Mouse (Mus musculus) CH12.LX (cell line): ENCODE data around the gene Mtg1. TPM values are rescaled to one million over a fixed set of nuclear protein-coding genes. Genes with fewer than 3 reads are reported as not detected.

Source experiments
- DNase-seq: peaks from one replicate; pipeline ENCODE4 v3.0.0-alpha.2; 2013; ENCODE audit errors: extremely low read depth
- H3K27ac ChIP-seq: 2 replicates; pipeline ENCODE4 v1.5.1; 2012; ENCODE audit warnings: low read depth, mild to moderate bottlenecking, control low read depth, moderate library complexity; ENCODE audit not compliant: insufficient read depth
- H3K27me3 ChIP-seq: replicated peaks from 2 replicates; pipeline ENCODE3; 2012; ENCODE audit warnings: inconsistent platforms
- H3K36me3 ChIP-seq, 2 experiments: replicated peaks in 1 of 2; 2 replicates each; pipeline versions ENCODE3 to v1.6.1; 2012; ENCODE audit warnings: inconsistent platforms in 1 of 2, low read length in 1 of 2, mild to moderate bottlenecking in 1 of 2, mixed read lengths in 1 of 2, moderate library complexity in 1 of 2; ENCODE audit not compliant: control insufficient read depth in 1 of 2, insufficient read depth in 1 of 2
- H3K4me1 ChIP-seq, 2 experiments: 2 replicates each; pipeline ENCODE4 v1.6.1; 2012; ENCODE audit warnings: inconsistent platforms in 1 of 2, moderate library complexity in 1 of 2; ENCODE audit not compliant: insufficient read depth in 2 of 2, control insufficient read depth in 1 of 2
- H3K4me2 ChIP-seq: 2 replicates; pipeline ENCODE4 v1.6.1; 2012; ENCODE audit warnings: low read depth, mild to moderate bottlenecking, control low read depth; ENCODE audit not compliant: poor library complexity, insufficient read depth, severe bottlenecking
- H3K4me3 ChIP-seq, 3 experiments: fragments of 150-350 bp in 1 of 3; sonication (generic) in 1 of 3; replicated peaks in 1 of 3; 2 replicates each; pipeline versions ENCODE3 to v1.5.1; 2011 to 2012; ENCODE audit warnings: low read depth in 2 of 3, low read length in 2 of 3, mild to moderate bottlenecking in 2 of 3, moderate library complexity in 2 of 3, control low read depth in 1 of 3, improper control_type of control experiment in 1 of 3, inconsistent platforms in 1 of 3, mixed read lengths in 1 of 3; ENCODE audit not compliant: poor library complexity in 1 of 3
- H3K79me2 ChIP-seq: replicated peaks from 2 replicates; pipeline ENCODE4 v1.6.1; 2012; ENCODE audit warnings: mild to moderate bottlenecking, moderate library complexity; ENCODE audit not compliant: control insufficient read depth, poor library complexity, insufficient read depth, severe bottlenecking; ENCODE audit errors: extremely low read depth
- H3K9ac ChIP-seq: 2 replicates; pipeline ENCODE4 v1.6.1; 2012; ENCODE audit warnings: low read depth, mild to moderate bottlenecking, control low read depth, moderate library complexity; ENCODE audit not compliant: insufficient read depth
- H3K9me3 ChIP-seq: replicated peaks from 2 replicates; pipeline ENCODE3; 2012; ENCODE audit warnings: low read length, inconsistent platforms, mixed read lengths
- BHLHE40 ChIP-seq: IDR thresholded peaks from 2 replicates; pipeline ENCODE4 v1.6.1; 2011; ENCODE audit warnings: mild to moderate bottlenecking, low read depth, low read length, improper control_type of control experiment
- CHD1 ChIP-seq: IDR thresholded peaks from 2 replicates; pipeline ENCODE4 v1.6.1; 2012; ENCODE audit warnings: low read depth, low read length, improper control_type of control experiment, inconsistent platforms
- CHD2 ChIP-seq: IDR thresholded peaks from 2 replicates; pipeline ENCODE4 v1.6.1; 2011; ENCODE audit warnings: low read length, improper control_type of control experiment
- CTCF ChIP-seq, 2 experiments: IDR thresholded peaks in 1 of 2; conservative IDR thresholded peaks in 1 of 2; 2 replicates each; pipeline ENCODE4 v1.5.1; 2011 to 2012; ENCODE audit warnings: low read depth in 2 of 2, low read length in 2 of 2, improper control_type of control experiment in 1 of 2, inconsistent platforms in 1 of 2, mild to moderate bottlenecking in 1 of 2, moderate library complexity in 1 of 2
- E2F4 ChIP-seq: IDR thresholded peaks from 2 replicates; pipeline ENCODE4 v1.6.1; 2011; ENCODE audit warnings: low read depth, low read length, improper control_type of control experiment; ENCODE audit not compliant: insufficient replicate concordance
- EP300 ChIP-seq: IDR thresholded peaks from 2 replicates; pipeline ENCODE4 v1.6.1; 2011; ENCODE audit warnings: low read length, improper control_type of control experiment
- ETS1 ChIP-seq: conservative IDR thresholded peaks from 2 replicates; pipeline ENCODE4 v1.6.1; 2012; ENCODE audit warnings: low read depth, mild to moderate bottlenecking, inconsistent platforms, low read length, improper control_type of control experiment, moderate library complexity
- GABPA ChIP-seq: IDR thresholded peaks from 2 replicates; pipeline ENCODE4 v1.6.1; 2012; ENCODE audit warnings: low read depth, low read length, improper control_type of control experiment, inconsistent platforms; ENCODE audit not compliant: insufficient replicate concordance
- HCFC1 ChIP-seq: IDR thresholded peaks from 2 replicates; pipeline ENCODE4 v1.6.1; 2012; ENCODE audit warnings: low read depth, mild to moderate bottlenecking, inconsistent platforms, low read length, improper control_type of control experiment
- IRF4 ChIP-seq: IDR thresholded peaks from 2 replicates; pipeline ENCODE4 v1.6.1; 2014; ENCODE audit warnings: low read depth, mild to moderate bottlenecking, inconsistent platforms, low read length, improper control_type of control experiment
- JUN ChIP-seq: IDR thresholded peaks from 2 replicates; pipeline ENCODE4 v1.6.1; 2011; ENCODE audit warnings: low read depth, mild to moderate bottlenecking, low read length, improper control_type of control experiment, moderate library complexity; ENCODE audit not compliant: insufficient read depth
- JUND ChIP-seq: conservative IDR thresholded peaks from 2 replicates; pipeline ENCODE4 v1.6.1; 2011; ENCODE audit warnings: low read depth, low read length, improper control_type of control experiment
- KAT2A ChIP-seq: IDR thresholded peaks from 2 replicates; pipeline ENCODE4 v1.6.1; 2012; ENCODE audit warnings: low read length, improper control_type of control experiment, inconsistent platforms; ENCODE audit not compliant: insufficient replicate concordance
- MAFK ChIP-seq: IDR thresholded peaks from 2 replicates; pipeline ENCODE4 v1.6.1; 2011; ENCODE audit warnings: low read length, improper control_type of control experiment; ENCODE audit not compliant: insufficient replicate concordance
- MAX ChIP-seq: IDR thresholded peaks from 2 replicates; pipeline ENCODE4 v1.6.1; 2011; ENCODE audit warnings: low read length, improper control_type of control experiment
- MAZ ChIP-seq: IDR thresholded peaks from 2 replicates; pipeline ENCODE4 v1.6.1; 2012; ENCODE audit warnings: low read depth, mild to moderate bottlenecking, inconsistent platforms, low read length, improper control_type of control experiment, moderate library complexity
- MEF2A ChIP-seq: IDR thresholded peaks from 2 replicates; pipeline ENCODE4 v1.6.1; 2014; ENCODE audit warnings: low read depth, mild to moderate bottlenecking, inconsistent platforms, low read length, improper control_type of control experiment, borderline replicate concordance
- MXI1 ChIP-seq: IDR thresholded peaks from 2 replicates; pipeline ENCODE4 v1.6.1; 2011; ENCODE audit warnings: mild to moderate bottlenecking, low read depth, low read length, improper control_type of control experiment
- MYC ChIP-seq: IDR thresholded peaks from 2 replicates; pipeline ENCODE4 v1.6.1; 2011; ENCODE audit warnings: low read depth, mild to moderate bottlenecking, improper control_type of control experiment, low read length
- NELFE ChIP-seq: IDR thresholded peaks from 2 replicates; pipeline ENCODE4 v1.6.1; 2011; ENCODE audit warnings: low read depth, low read length, improper control_type of control experiment
- NRF1 ChIP-seq: IDR thresholded peaks from 2 replicates; pipeline ENCODE4 v1.6.1; 2014; ENCODE audit warnings: low read depth, mild to moderate bottlenecking, inconsistent platforms, low read length, improper control_type of control experiment, moderate library complexity
- PAX5 ChIP-seq: IDR thresholded peaks from 2 replicates; pipeline ENCODE4 v1.6.1; 2012; ENCODE audit warnings: low read length, inconsistent platforms, mixed read lengths
- POLR2A ChIP-seq: IDR thresholded peaks from 2 replicates; pipeline ENCODE4 v1.6.1; 2011; ENCODE audit warnings: low read depth, mild to moderate bottlenecking, improper control_type of control experiment, low read length
- POLR2AphosphoS2 ChIP-seq: IDR thresholded peaks from 2 replicates; pipeline ENCODE4 v1.6.1; 2011; ENCODE audit warnings: low read depth, low read length, improper control_type of control experiment
- RAD21 ChIP-seq: IDR thresholded peaks from 2 replicates; pipeline ENCODE4 v1.6.1; 2011; ENCODE audit warnings: low read depth, mild to moderate bottlenecking, low read length, improper control_type of control experiment, moderate library complexity
- RCOR1 ChIP-seq: conservative IDR thresholded peaks from 2 replicates; pipeline ENCODE4 v1.6.1; 2012; ENCODE audit warnings: low read depth, mild to moderate bottlenecking, inconsistent platforms, low read length, improper control_type of control experiment
- SIN3A ChIP-seq: IDR thresholded peaks from 2 replicates; pipeline ENCODE4 v1.6.1; 2012; ENCODE audit warnings: low read length, improper control_type of control experiment, inconsistent platforms
- SMC3 ChIP-seq: IDR thresholded peaks from 2 replicates; pipeline ENCODE4 v1.6.1; 2011; ENCODE audit warnings: low read depth, low read length, improper control_type of control experiment
- TBP ChIP-seq: conservative IDR thresholded peaks from 2 replicates; pipeline ENCODE4 v1.6.1; 2011; ENCODE audit warnings: low read depth, low read length, improper control_type of control experiment
- TCF12 ChIP-seq: IDR thresholded peaks from 2 replicates; pipeline ENCODE4 v1.6.1; 2014; ENCODE audit warnings: low read depth, mild to moderate bottlenecking, inconsistent platforms, low read length, improper control_type of control experiment
- UBTF ChIP-seq: IDR thresholded peaks from 2 replicates; pipeline ENCODE4 v1.6.1; 2012; ENCODE audit warnings: low read depth, mild to moderate bottlenecking, inconsistent platforms, low read length, improper control_type of control experiment, moderate library complexity
- USF1 ChIP-seq: IDR thresholded peaks from 2 replicates; pipeline ENCODE4 v1.6.1; 2014; ENCODE audit warnings: low read depth, mild to moderate bottlenecking, inconsistent platforms, low read length, improper control_type of control experiment
- USF2 ChIP-seq: conservative IDR thresholded peaks from 2 replicates; pipeline ENCODE4 v1.6.1; 2011; ENCODE audit warnings: low read depth, low read length, improper control_type of control experiment
- ZC3H11A ChIP-seq: IDR thresholded peaks from 2 replicates; pipeline ENCODE4 v1.6.1; 2012; ENCODE audit warnings: low read depth, mild to moderate bottlenecking, inconsistent platforms, low read length, improper control_type of control experiment
- ZKSCAN1 ChIP-seq: IDR thresholded peaks from 2 replicates; pipeline ENCODE4 v1.6.1; 2012; ENCODE audit warnings: low read depth, inconsistent platforms, low read length, improper control_type of control experiment, borderline replicate concordance
- ZMIZ1 ChIP-seq: IDR thresholded peaks from 2 replicates; pipeline ENCODE4 v1.6.1; 2012; ENCODE audit warnings: low read depth, mild to moderate bottlenecking, inconsistent platforms, low read length, improper control_type of control experiment
- ZNF384 ChIP-seq: IDR thresholded peaks from 2 replicates; pipeline ENCODE4 v1.6.1; 2012; ENCODE audit warnings: low read depth, low read length, improper control_type of control experiment, inconsistent platforms
- dilution Hi-C: fragments of 300-500 bp; cut with MboI; formaldehyde crosslinking; loops from 2 replicates; pipeline ENCODE4 v1.14.3; 2020; ENCODE audit warnings: low sequenced_read_pairs; ENCODE audit not compliant: extremely low pct_unique_long_range_greater_than_20kb, extremely low pct_ligation_motif_present
- in situ Hi-C: fragments of 300-500 bp; cut with MboI; formaldehyde crosslinking; loops from 3 replicates; pipeline ENCODE4 v1.14.3; 2019; ENCODE audit warnings: low sequenced_read_pairs, low pct_ligation_motif_present, low pct_unique_long_range_greater_than_20kb, mixed read lengths
- polyA plus RNA-seq: library from polyadenylated mRNA; unstranded; fragments of >175 nt; gene quantifications from 2 replicates; pipeline ENCODE4 v1.2.1, GENCODE M21; 2012; ENCODE audit warnings: low read depth; ENCODE audit not compliant: insufficient read length
- total RNA-seq, 2 experiments: library from RNA; depleted of rRNA; stranded (reverse); fragments of 300-350 nt in 1 of 2; fragments of >200 nt in 1 of 2; gene quantifications; 2 replicates each; pipeline ENCODE4 v1.2.3; 2012 to 2014

Gene Mtg1
- total RNA-seq (2012; rRNA removed) (19.3 and 26.6 TPM in 2 replicates), total RNA-seq (2014; rRNA removed) (20.7 and 29.4 TPM in 2 replicates), polyA plus RNA-seq (39.6 and 39.8 TPM in 2 replicates)

- DNase-seq, result peak; percentile 95
- in situ Hi-C loops, result loop anchor here (5.0 to 10.0 kb wide), 3 partner anchors 40 to 223 kb away; partner anchors contain the start of gene Adam8
- Histone ChIP-seq H3K4me3 (peak within 1 kb of the TSS; percentile 55 to 98 (median 94)), H3K9me3 (no peaks in the 10 kb centered on the region), H3K27me3 (no peaks in the 10 kb centered on the region), H3K27ac (peak within 1 kb of the TSS; percentile 47), H3K79me2 (no peaks in the 10 kb centered on the region), H3K36me3 (peaks cover 12 to 55% of the 10 kb centered on the region in 2 experiments), H3K4me1 (peaks cover 0 to 22% of the 10 kb centered on the region in 2 experiments; a peak in 1 of 4 replicates), H3K4me2 (peak within 1 kb of the TSS; percentile 65), H3K9ac (peak within 1 kb of the TSS; percentile 93)
- dilution Hi-C loops, result no loop called here
- TF ChIP-seq ZKSCAN1 (no peak), ZMIZ1 (peak; percentile 80; the same call in 1 of the 2 replicates), EP300 (no peak), NELFE (peak; percentile 63), GABPA (peak; percentile 25; the same call in 1 of the 2 replicates), E2F4 (no peak), UBTF (no peak; the same call in 1 of the 2 replicates), JUN (no peak), JUND (no peak), HCFC1 (peak; percentile 97), MYC (peak; percentile 98), CTCF (conservative IDR thresholded peaks at IDR 0.05 in 1 of 2, IDR thresholded peaks at IDR 0.05 in 1 of 2; ENCODE audit: low read depth in 2 of 2, low read length in 2 of 2) (no peak), RCOR1 (peak; percentile 22; the same call in 1 of the 2 replicates), USF2 (no peak), CHD2 (no peak), KAT2A (peak; percentile 86; the same call in 1 of the 2 replicates), CHD1 (no peak), ZNF384 (no peak), RAD21 (no peak), MAFK (no peak), MAZ (no peak), PAX5 (no peak), TBP (peak; percentile 88), SIN3A (peak; percentile 98), ETS1 (no peak), USF1 (peak; percentile 9; the same call in 1 of the 2 replicates), MEF2A (peak; percentile 85), NRF1 (peak; percentile 93), POLR2AphosphoS2 (peak; percentile 92), POLR2A (peak; percentile 93), SMC3 (no peak), MAX (peak; percentile 97), ZC3H11A (no peak), IRF4 (peak; percentile 83), MXI1 (peak; percentile 98), BHLHE40 (peak; percentile 39; the same call in 1 of the 2 replicates), TCF12 (peak; percentile 98)
These were observed at the start of gene Mtg1 for GRCm38 (mm10) chr7:140137135-140138020. Gene Mtg1 (plus strand): TSS chr7:140137564.
